Mouse (Mus musculus) heart, postnatal 0 days (tissue): ENCODE measurements around the gene Olfr1118.

Experiments
- CTCF ChIP-seq: IDR thresholded peaks from 2 replicates; pipeline ENCODE4 v1.5.1; 2016; ENCODE audit warnings: antibody characterized with exemption, control low read depth, low read depth
- EP300 ChIP-seq: IDR thresholded peaks from 2 replicates; pipeline ENCODE4 v1.6.1; 2016; ENCODE audit warnings: antibody characterized with exemption, low read depth

DNA sequence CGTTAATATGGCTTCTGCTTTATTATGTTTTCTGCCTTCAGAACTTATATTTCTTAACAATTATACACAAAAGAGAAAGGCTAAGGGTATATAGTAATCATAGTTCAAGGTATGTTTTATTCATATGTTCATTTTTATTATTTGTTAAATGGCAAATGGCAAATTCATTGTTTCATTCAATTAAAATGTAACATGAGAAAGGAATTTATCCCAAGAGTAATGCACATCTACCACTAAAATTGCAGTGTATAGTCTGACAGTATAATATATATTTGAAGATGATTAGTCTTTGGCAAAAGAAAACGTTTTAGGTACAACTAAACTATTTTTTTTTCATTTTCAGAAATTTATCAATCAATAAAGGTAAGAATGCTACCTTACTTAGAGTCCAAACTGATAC is 47.1 kb downstream of the Olfr1118 start, which contains the start of gene Olfr1120:
- no peak for TF ChIP-seq CTCF
- no peak for TF ChIP-seq EP300
